Mouse (Mus musculus): ENCODE measurements around the gene Alox8. TPM values are rescaled to one million over a fixed set of nuclear protein-coding genes. Genes with fewer than 3 reads are reported as not detected.
A peak's percentile ranks its signal among the peaks of the same experiment; 100 is the strongest.

Alox8 gene
- polyA plus RNA-seq, 1 experiment from 2014 or later: 0.29 TPM

DNA sequence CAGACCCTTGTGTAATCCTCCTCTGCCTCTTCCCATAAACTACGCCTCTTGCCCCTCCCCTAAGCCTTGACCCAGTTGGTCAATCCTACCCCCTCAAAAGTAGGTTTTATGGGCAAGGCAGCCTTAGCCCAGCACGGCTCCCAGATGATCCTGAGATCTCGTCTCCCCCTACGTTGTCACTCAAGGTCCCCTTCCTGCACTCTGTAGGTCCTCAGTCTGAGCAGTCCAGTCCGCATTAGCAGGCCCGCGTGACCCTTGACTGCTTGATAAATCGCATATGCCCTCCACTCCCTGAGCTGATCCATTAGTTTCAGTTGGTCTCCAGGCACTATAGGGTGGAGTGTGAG is 63.0 kb downstream of the Alox8 start:
- H3K36me3 ChIP-seq (ENCODE audit: control insufficient read depth, insufficient read depth): no peaks in the 10 kb centered on the region
- no peaks in the 10 kb centered on the region; the same call in 1 of the 2 replicates for H3K27me3 ChIP-seq (replicated peaks; ENCODE audit: control insufficient read depth, insufficient read depth, low read length)
- no peaks in the 10 kb centered on the region for H3K9me3 ChIP-seq (ENCODE audit: control insufficient read depth, low read length)
- peak overlapping the region; percentile 54 for H3K4me3 ChIP-seq (replicated peaks; ENCODE audit: low read length)
- WGBS: 30% methylated on average over 8 of the region's 8 CpGs
- H3K4me2 ChIP-seq (ENCODE audit: low read length): peak overlapping the region; percentile 77
- peaks cover 11% of the 10 kb centered on the region for H3K4me1 ChIP-seq (replicated peaks; ENCODE audit: control insufficient read depth, insufficient read depth, low read length)
- H3K9ac ChIP-seq (replicated peaks; ENCODE audit: low read depth, low read length): peak overlapping the region; percentile 60
- no peak overlapping the region for H3K27ac ChIP-seq (ENCODE audit: low read length)
- peak; percentile 19; the same call in 1 of the 2 replicates for ATAC-seq

Other genes starting within 250 kb of the Alox8 start
- 8.2 and 12.8 TPM in 2 replicates for gene Arhgef15, start 240.4 kb downstream of the Alox8 start, polyA plus RNA-seq (2015; fragmentation: Nextera tagmentation; extraction: Ambion mirVana)
- 0.86 and 1.0 TPM in 2 replicates for gene Slc25a35, start 229.7 kb downstream of the Alox8 start, polyA plus RNA-seq (2015; fragmentation: Nextera tagmentation; extraction: Ambion mirVana)
- gene Rangrf, start 222.7 kb downstream of the Alox8 start, polyA plus RNA-seq (2015; fragmentation: Nextera tagmentation; extraction: Ambion mirVana): 28.9 and 34.5 TPM in 2 replicates
- gene Pfas, start 189.4 kb downstream of the Alox8 start, polyA plus RNA-seq (2015; fragmentation: Nextera tagmentation; extraction: Ambion mirVana): 21.7 and 24.7 TPM in 2 replicates
- 70.1 and 79.1 TPM in 2 replicates for gene Ctc1, start 181.9 kb downstream of the Alox8 start, polyA plus RNA-seq (2015; fragmentation: Nextera tagmentation; extraction: Ambion mirVana)
- gene Aurkb, start 152.2 kb downstream of the Alox8 start, polyA plus RNA-seq (2015; fragmentation: Nextera tagmentation; extraction: Ambion mirVana): 56.7 and 68.2 TPM in 2 replicates
- gene Borcs6, start 138.1 kb downstream of the Alox8 start, polyA plus RNA-seq (2015; fragmentation: Nextera tagmentation; extraction: Ambion mirVana): 11.4 and 12.3 TPM in 2 replicates
- 43.7 and 48.4 TPM in 2 replicates for gene Tmem107, start 127.0 kb downstream of the Alox8 start, polyA plus RNA-seq (2015; fragmentation: Nextera tagmentation; extraction: Ambion mirVana)
- 217 and 259 TPM in 2 replicates for gene Vamp2, start 109.4 kb downstream of the Alox8 start, polyA plus RNA-seq (2015; fragmentation: Nextera tagmentation; extraction: Ambion mirVana)
- 11.8 and 12.1 TPM in 2 replicates for gene Per1, start 102.6 kb downstream of the Alox8 start, polyA plus RNA-seq (2015; fragmentation: Nextera tagmentation; extraction: Ambion mirVana)
- 0.26 and 0.67 TPM in 2 replicates for gene Hes7, start 77.4 kb downstream of the Alox8 start, polyA plus RNA-seq (2015; fragmentation: Nextera tagmentation; extraction: Ambion mirVana)
- 0.39 and 0.71 TPM in 2 replicates for gene 9130213A22Rik, start 75.3 kb downstream of the Alox8 start, polyA plus RNA-seq (2015; fragmentation: Nextera tagmentation; extraction: Ambion mirVana)
- gene Aloxe3, start 71.9 kb downstream of the Alox8 start, polyA plus RNA-seq (2015; fragmentation: Nextera tagmentation; extraction: Ambion mirVana): 2.8 and 3.5 TPM in 2 replicates
- 0.12 TPM in 1 of 2 replicates, not detected in the other for gene Alox12b, start 40.9 kb downstream of the Alox8 start, polyA plus RNA-seq (2015; fragmentation: Nextera tagmentation; extraction: Ambion mirVana)
- gene Gucy2e, start 39.2 kb upstream of the Alox8 start, polyA plus RNA-seq (2015; fragmentation: Nextera tagmentation; extraction: Ambion mirVana): 0.56 and 0.68 TPM in 2 replicates
- gene Cntrob, start 125.9 kb upstream of the Alox8 start, polyA plus RNA-seq (2015; fragmentation: Nextera tagmentation; extraction: Ambion mirVana): 31.0 and 32.5 TPM in 2 replicates
- 162 and 166 TPM in 2 replicates for gene Trappc1, start 126.1 kb upstream of the Alox8 start, polyA plus RNA-seq (2015; fragmentation: Nextera tagmentation; extraction: Ambion mirVana)
- 5.7 and 6.0 TPM in 2 replicates for gene Kcnab3, start 128.4 kb upstream of the Alox8 start, polyA plus RNA-seq (2015; fragmentation: Nextera tagmentation; extraction: Ambion mirVana)
- 109 and 144 TPM in 2 replicates for gene Rnf227, start 142.6 kb upstream of the Alox8 start, polyA plus RNA-seq (2015; fragmentation: Nextera tagmentation; extraction: Ambion mirVana)
- 132 and 146 TPM in 2 replicates for gene Chd3, start 171.6 kb upstream of the Alox8 start, polyA plus RNA-seq (2015; fragmentation: Nextera tagmentation; extraction: Ambion mirVana)
- gene Naa38, start 197.6 kb upstream of the Alox8 start, polyA plus RNA-seq (2015; fragmentation: Nextera tagmentation; extraction: Ambion mirVana): 79.2 and 86.1 TPM in 2 replicates
- 42.5 and 44.2 TPM in 2 replicates for gene Cyb5d1, start 197.8 kb upstream of the Alox8 start, polyA plus RNA-seq (2015; fragmentation: Nextera tagmentation; extraction: Ambion mirVana)
- 5.9 and 6.2 TPM in 2 replicates for gene Tmem88, start 200.4 kb upstream of the Alox8 start, polyA plus RNA-seq (2015; fragmentation: Nextera tagmentation; extraction: Ambion mirVana)
- gene Kdm6b, start 215.8 kb upstream of the Alox8 start, polyA plus RNA-seq (2015; fragmentation: Nextera tagmentation; extraction: Ambion mirVana): 48.4 and 52.8 TPM in 2 replicates

All from forebrain, embryonic 16.5 days (tissue).